Mouse (Mus musculus): ENCODE results near the gene Oas1h.
"Not testable (repeated sequence)": the region's sequence is repeated elsewhere in the genome, so short reads cannot be mapped to it uniquely, and the experiment has no call there.

Oas1h gene

GRCm38 (mm10) chr5:120861121-120861520, at the start of gene Oas1h:
Oas1h (plus strand) TSS chr5:120861421.
- no peak for DNase-seq (ENCODE audit: low read depth in 2 of 2, low spot score in 2 of 2)

- DNase-seq (ENCODE audit: low read depth in 2 of 2, low spot score in 2 of 2) = peak; percentile 54 to 73
Observed at GRCm38 (mm10) chr5:120811951-120812819, 49.0 kb upstream of the Oas1h start, which contains the start of gene Oas1c. Oas1c (minus strand) TSS chr5:120812514.

GRCm38 (mm10) chr5:120813023-120813422, 48.2 kb upstream of the Oas1h start:
- no peak for DNase-seq (ENCODE audit: low read depth in 2 of 2, low spot score in 2 of 2)

- peak; percentile 58 to 69 for DNase-seq (ENCODE audit: low read depth in 2 of 2, low spot score in 2 of 2)
Observed at GRCm38 (mm10) chr5:120815949-120816348, 45.3 kb upstream of the Oas1h start.

- DNase-seq (ENCODE audit: low read depth in 2 of 2, low spot score in 2 of 2) = no peak
Observed at GRCm38 (mm10) chr5:120818999-120819398, 42.2 kb upstream of the Oas1h start.

- DNase-seq (ENCODE audit: low read depth in 2 of 2, low spot score in 2 of 2) = peak; percentile 10 to 41
Observed at GRCm38 (mm10) chr5:120831031-120831430, 30.2 kb upstream of the Oas1h start.

- no peak for DNase-seq (ENCODE audit: low read depth in 2 of 2, low spot score in 2 of 2)
Observed at GRCm38 (mm10) chr5:120833335-120834280, 27.6 kb upstream of the Oas1h start.

- peak; percentile 54 to 68 for DNase-seq (ENCODE audit: low read depth in 2 of 2, low spot score in 2 of 2)
Observed at GRCm38 (mm10) chr5:120836731-120837585, 24.3 kb upstream of the Oas1h start.

GRCm38 (mm10) chr5:120844713-120845112, 16.5 kb upstream of the Oas1h start:
- no peak for DNase-seq (ENCODE audit: low read depth in 2 of 2, low spot score in 2 of 2)

GRCm38 (mm10) chr5:120847067-120847466, 14.2 kb upstream of the Oas1h start, which contains the start of gene Oas1f:
Oas1f (plus strand) TSS chr5:120847367.
- DNase-seq (ENCODE audit: low read depth in 2 of 2, low spot score in 2 of 2) = no peak

- peak; percentile 39 to 56 for DNase-seq (ENCODE audit: low read depth in 2 of 2, low spot score in 2 of 2)
Observed at GRCm38 (mm10) chr5:120849601-120850136, 11.6 kb upstream of the Oas1h start.

GRCm38 (mm10) chr5:120859241-120859640, 2.0 kb upstream of the Oas1h start:
- DNase-seq (ENCODE audit: low read depth in 2 of 2, low spot score in 2 of 2) = no peak

- DNase-seq (ENCODE audit: low read depth in 2 of 2, low spot score in 2 of 2) = peak; percentile 10 to 14
Observed at GRCm38 (mm10) chr5:120865336-120865860, 4.2 kb downstream of the Oas1h start.

- DNase-seq (ENCODE audit: low read depth in 2 of 2, low spot score in 2 of 2) = no peak
Observed at GRCm38 (mm10) chr5:120869436-120870015, 8.3 kb downstream of the Oas1h start.

GRCm38 (mm10) chr5:120870081-120870480, 8.9 kb downstream of the Oas1h start:
- no peak for DNase-seq (ENCODE audit: low read depth in 2 of 2, low spot score in 2 of 2)

- DNase-seq (ENCODE audit: low read depth in 2 of 2, low spot score in 2 of 2) = no peak
Observed at GRCm38 (mm10) chr5:120870782-120871181, 9.6 kb downstream of the Oas1h start.

- DNase-seq (ENCODE audit: low read depth in 2 of 2, low spot score in 2 of 2) = no peak
Observed at GRCm38 (mm10) chr5:120871469-120871868, 10.2 kb downstream of the Oas1h start.

- not testable (repeated sequence) for DNase-seq (ENCODE audit: low read depth in 2 of 2, low spot score in 2 of 2)
Observed at GRCm38 (mm10) chr5:120876839-120877238, 15.6 kb downstream of the Oas1h start.

- not testable (repeated sequence) for DNase-seq (ENCODE audit: low read depth in 2 of 2, low spot score in 2 of 2)
Observed at GRCm38 (mm10) chr5:120877407-120877806, 16.2 kb downstream of the Oas1h start.

GRCm38 (mm10) chr5:120878803-120879202, 17.6 kb downstream of the Oas1h start:
- DNase-seq (ENCODE audit: low read depth in 2 of 2, low spot score in 2 of 2) = not testable (repeated sequence)
